Mouse (Mus musculus) kidney, postnatal 10 days (tissue): ENCODE results near the gene Uqcr10.

Source experiments
- DNase-seq: peaks from one replicate; pipeline ENCODE4 v3.0.0; 2021; ENCODE audit warnings: mixed read lengths

Gene Uqcr10

DNA sequence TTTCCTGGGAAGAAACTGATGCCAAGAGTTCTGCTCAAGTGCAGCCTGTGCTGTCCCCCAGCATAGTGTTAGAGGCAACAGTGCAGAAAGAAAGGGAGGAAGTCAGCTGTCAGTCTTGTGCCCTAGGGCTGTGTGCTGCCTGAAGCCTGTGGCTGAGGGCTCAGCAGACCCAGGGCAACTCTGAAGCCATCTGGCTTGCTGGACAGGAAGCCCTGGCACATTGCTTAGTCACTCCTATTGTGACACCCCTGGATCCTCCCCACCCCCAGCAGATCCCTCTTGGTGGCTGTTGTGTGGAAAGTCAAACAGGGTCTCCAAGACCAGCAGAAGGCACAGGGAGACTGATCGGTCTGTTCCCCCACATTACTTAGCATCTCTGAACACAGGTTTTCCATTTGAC is 29.5 kb downstream of the Uqcr10 start:
- no peak for DNase-seq

- no peak for DNase-seq
These were observed 32.4 kb downstream of the Uqcr10 start for GRCm38 (mm10) chr11:4671736-4672135.

- no peak for DNase-seq
These were observed 41.7 kb downstream of the Uqcr10 start for GRCm38 (mm10) chr11:4662496-4662878.

DNA sequence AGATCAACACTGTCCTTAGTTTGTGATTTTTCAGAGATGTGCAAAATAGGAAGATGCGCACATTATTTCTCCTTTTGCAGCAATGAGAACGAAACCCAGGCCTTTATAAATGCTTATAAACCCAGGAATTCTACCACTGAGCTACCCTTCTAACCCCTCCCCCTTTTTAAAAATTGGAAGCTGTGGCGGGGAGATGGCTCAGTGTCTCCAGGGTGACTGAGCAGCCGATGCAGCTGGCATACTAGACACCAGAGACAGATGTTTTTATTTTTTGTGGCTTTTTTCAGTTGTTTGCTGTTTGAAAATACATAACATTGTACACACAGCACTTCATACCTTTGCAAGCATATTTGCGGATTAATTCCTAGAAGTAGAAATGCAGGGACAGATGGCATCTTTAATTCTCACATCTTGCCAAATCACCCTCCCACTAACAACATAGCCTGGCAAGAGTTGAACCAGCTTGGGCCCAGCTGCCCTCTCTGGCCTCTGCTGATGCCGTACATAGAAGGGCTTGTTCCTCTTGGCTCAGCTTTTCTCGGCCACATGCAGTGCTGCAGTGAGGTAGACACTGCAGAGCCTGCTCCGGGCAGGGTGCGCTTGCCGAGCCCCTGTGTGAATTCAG is 42.2 kb downstream of the Uqcr10 start:
- no peak for DNase-seq

DNA sequence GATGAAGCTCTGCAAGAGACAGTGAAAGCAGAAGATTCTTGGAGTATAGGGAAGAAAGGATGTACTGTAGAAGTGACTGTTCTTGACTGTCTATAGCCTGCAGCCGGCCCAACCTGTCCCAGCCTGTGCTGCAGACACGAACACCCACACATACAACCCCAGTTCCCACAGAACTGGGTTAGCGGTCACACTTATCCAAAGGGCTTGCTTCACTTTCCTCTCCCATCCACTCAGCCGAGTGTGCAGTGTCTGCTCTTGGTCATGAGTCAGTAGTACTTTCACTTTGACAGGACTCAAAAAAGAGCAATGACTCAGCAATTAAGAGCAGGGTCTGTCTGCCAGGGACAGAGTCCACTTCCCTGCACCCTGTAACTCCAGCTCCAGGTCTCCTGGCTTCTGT is 42.8 kb downstream of the Uqcr10 start:
- DNase-seq, result no peak

GRCm38 (mm10) chr11:4660309-4661025 is 43.7 kb downstream of the Uqcr10 start:
- DNase-seq, result no peak

DNA sequence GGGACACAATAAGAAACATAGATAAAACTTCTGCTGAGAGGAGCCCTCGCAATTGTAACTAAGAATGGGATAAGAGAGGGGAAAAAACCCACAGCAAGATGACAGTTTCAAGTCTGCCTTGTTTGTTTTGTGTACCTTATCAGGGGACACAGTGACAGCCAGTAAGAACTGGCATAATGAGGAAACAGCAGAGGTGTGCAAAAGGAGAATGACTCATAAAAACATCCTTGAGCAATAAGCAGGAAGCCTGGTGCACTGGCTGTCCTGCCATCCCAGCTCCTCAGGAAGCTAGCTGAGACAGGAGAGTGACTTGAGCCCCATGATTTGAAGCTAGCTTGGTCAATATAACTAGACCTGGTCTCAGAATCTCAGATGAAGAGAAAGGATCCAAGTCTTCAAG is 44.3 kb downstream of the Uqcr10 start:
- DNase-seq, result no peak
